Mouse (Mus musculus) forebrain, embryonic 12.5 days (tissue): ENCODE measurements around the gene Tada3. TPM values are rescaled to one million over a fixed set of nuclear protein-coding genes. Genes with fewer than 3 reads are reported as not detected.
A peak's percentile ranks its signal among the peaks of the same experiment; 100 is the strongest.
"Not testable (repeated sequence)": the region's sequence is repeated elsewhere in the genome, so short reads cannot be mapped to it uniquely, and the experiment has no call there.

Source experiments
- ATAC-seq: fragments of 200-750 bp; cut with Nextera tagmentation; 2 replicates; pipeline ENCODE4 v1.8.0; 2017; ENCODE audit warnings: moderate TSS enrichment; ENCODE audit not compliant: low FRiP score
- H3K27ac ChIP-seq: fragments of 300-500 bp; sonication (generic); 2 replicates; pipeline ENCODE4 v1.5.1; 2016; ENCODE audit warnings: mild to moderate bottlenecking
- H3K27me3 ChIP-seq: fragments of 300-500 bp; sonication (generic); 2 replicates; pipeline ENCODE4 v1.6.1; 2016; ENCODE audit warnings: mild to moderate bottlenecking
- H3K36me3 ChIP-seq: fragments of 300-500 bp; sonication (generic); replicated peaks from 2 replicates; pipeline ENCODE4 v1.6.1; 2016; ENCODE audit warnings: mild to moderate bottlenecking
- H3K4me1 ChIP-seq: fragments of 300-500 bp; sonication (generic); 2 replicates; pipeline ENCODE4 v1.6.1; 2016
- H3K4me2 ChIP-seq: fragments of 300-500 bp; sonication (generic); 2 replicates; pipeline ENCODE4 v1.6.1; 2016; ENCODE audit warnings: mild to moderate bottlenecking, moderate library complexity
- H3K4me3 ChIP-seq: fragments of 300-500 bp; sonication (generic); replicated peaks from 2 replicates; pipeline ENCODE4 v1.5.1; 2016; ENCODE audit warnings: mild to moderate bottlenecking
- H3K9ac ChIP-seq: fragments of 300-500 bp; sonication (generic); 2 replicates; pipeline ENCODE4 v1.6.1; 2016; ENCODE audit warnings: mild to moderate bottlenecking
- H3K9me3 ChIP-seq: fragments of 300-500 bp; sonication (generic); 2 replicates; pipeline ENCODE4 v1.6.1; 2016
- WGBS: fragments of 180-500 bp; shearing (Covaris S2); methylation state at CpG from one replicate; pipeline ENCODE4 v1.1.7; 2016; 5-methylcytosine and 5-hydroxymethylcytosine counted together
- microRNA-seq: library from miRNA; unstranded; fragments of <30 nt; microRNA quantifications from one replicate; pipeline ENCODE4, GENCODE M21; 2017
- polyA plus RNA-seq: library from polyadenylated mRNA; unstranded; fragments of >200 nt; fragmentation: Nextera tagmentation; extraction: Ambion mirVana; gene quantifications from 2 replicates; pipeline ENCODE4 v1.2.1, GENCODE M21; 2016

Tada3 gene
- polyA plus RNA-seq, 1 experiment from 2014 or later = 67.6 TPM

GRCm38 (mm10) chr6:113333137-113333950 lies 44.3 kb downstream of the Tada3 start:
- Histone ChIP-seq H3K27me3 (no peaks in the 10 kb centered on the region), H3K36me3 (peaks cover 63% of the 10 kb centered on the region), H3K4me3 (no peak overlapping the region), H3K4me2 (no peak overlapping the region), H3K9me3 (no peaks in the 10 kb centered on the region), H3K9ac (no peak overlapping the region), H3K27ac (peak overlapping the region; percentile 67; the same call in 1 of the 2 replicates), H3K4me1 (peaks cover 4% of the 10 kb centered on the region; the same call in 1 of the 2 replicates)
- WGBS = 70% methylated on average over 14 of the region's 14 CpGs
- peak; percentile 71 for ATAC-seq

- not testable (repeated sequence) for ATAC-seq, H3K27me3 ChIP-seq, H3K9me3 ChIP-seq, H3K9ac ChIP-seq, H3K4me1 ChIP-seq, H3K4me3 ChIP-seq, H3K4me2 ChIP-seq
- peak overlapping the region; percentile 67; the same call in 1 of the 2 replicates for H3K27ac ChIP-seq
- 81% methylated on average over 6 of the region's 6 CpGs for WGBS
- peaks cover 57% of the 10 kb centered on the region for H3K36me3 ChIP-seq
Measured at GRCm38 (mm10) chr6:113332734-113333133, 44.9 kb downstream of the Tada3 start.

GRCm38 (mm10) chr6:113331721-113332120 lies 46.0 kb downstream of the Tada3 start:
- no peak overlapping the region for H3K27ac ChIP-seq
- ATAC-seq = no peak
- H3K4me3 ChIP-seq = no peak overlapping the region
- 93% methylated on average over 11 of the region's 11 CpGs for WGBS
- peaks cover 55% of the 10 kb centered on the region for H3K36me3 ChIP-seq
- H3K4me1 ChIP-seq = peaks cover 11% of the 10 kb centered on the region
- no peak overlapping the region for H3K4me2 ChIP-seq
- no peaks in the 10 kb centered on the region for H3K9me3 ChIP-seq
- peak overlapping the region; percentile 17; the same call in 1 of the 2 replicates for H3K9ac ChIP-seq
- H3K27me3 ChIP-seq = no peaks in the 10 kb centered on the region

GRCm38 (mm10) chr6:113330547-113330946 lies 47.1 kb downstream of the Tada3 start:
- no peak for ATAC-seq
- Histone ChIP-seq H3K27ac (no peak overlapping the region), H3K4me1 (peaks cover 18% of the 10 kb centered on the region), H3K27me3 (no peaks in the 10 kb centered on the region), H3K9ac (no peak overlapping the region), H3K36me3 (peaks cover 45% of the 10 kb centered on the region), H3K4me2 (no peak overlapping the region), H3K9me3 (no peaks in the 10 kb centered on the region), H3K4me3 (no peak overlapping the region)
- WGBS = 73% methylated on average over 2 of the region's 2 CpGs

- 97% methylated on average over 1 of the region's 1 CpGs for WGBS
- Histone ChIP-seq H3K4me2 (no peak overlapping the region), H3K27me3 (no peaks in the 10 kb centered on the region), H3K4me1 (peaks cover 22% of the 10 kb centered on the region), H3K9me3 (no peaks in the 10 kb centered on the region), H3K4me3 (no peak overlapping the region), H3K9ac (no peak overlapping the region), H3K27ac (no peak overlapping the region), H3K36me3 (peaks cover 40% of the 10 kb centered on the region)
- ATAC-seq = no peak
Measured at GRCm38 (mm10) chr6:113329396-113329795, 48.3 kb downstream of the Tada3 start.

GRCm38 (mm10) chr6:113326533-113327315 lies 51.0 kb downstream of the Tada3 start, which contains the start of gene Ogg1:
Ogg1 (plus strand) TSS chr6:113326972.
- Histone ChIP-seq H3K9ac (peak within 1 kb of the TSS; percentile 78), H3K4me1 (peaks cover 18% of the 10 kb centered on the region), H3K9me3 (no peaks in the 10 kb centered on the region), H3K4me2 (peak within 1 kb of the TSS; percentile 92), H3K27me3 (no peaks in the 10 kb centered on the region), H3K27ac (peak within 1 kb of the TSS; percentile 92), H3K4me3 (peak within 1 kb of the TSS; percentile 54), H3K36me3 (peaks cover 49% of the 10 kb centered on the region)
- ATAC-seq = peak; percentile 99
- under 1% methylated on average over 52 of the region's 52 CpGs for WGBS

Small RNA genes lying within 50 kb of the gene (microRNA-seq; reads per million reads assigned to microRNA genes)
- gene Gm24387 = not detected

Other genes starting within 250 kb of the Tada3 start
- gene Lhfpl4, start 182.5 kb downstream of the Tada3 start, polyA plus RNA-seq = 30.6 and 35.4 TPM in 2 replicates
- gene Mtmr14, start 140.0 kb downstream of the Tada3 start, polyA plus RNA-seq = 46.2 and 50.0 TPM in 2 replicates
- gene Cpne9, start 95.6 kb downstream of the Tada3 start, polyA plus RNA-seq = 0.22 and 0.34 TPM in 2 replicates
- 30.6 and 34.7 TPM in 2 replicates for gene Brpf1, start 70.7 kb downstream of the Tada3 start, polyA plus RNA-seq
- 13.6 and 13.7 TPM in 2 replicates for gene Ogg1, start 50.9 kb downstream of the Tada3 start, polyA plus RNA-seq
- gene Camk1, start 33.9 kb downstream of the Tada3 start, polyA plus RNA-seq = 57.9 and 59.1 TPM in 2 replicates
- gene Arpc4, start 232 bp upstream of the Tada3 start, polyA plus RNA-seq = 327 and 333 TPM in 2 replicates
- gene Ttll3, start 11.4 kb upstream of the Tada3 start, polyA plus RNA-seq = 6.5 and 7.0 TPM in 2 replicates
- gene Rpusd3, start 41.5 kb upstream of the Tada3 start, polyA plus RNA-seq = 23.8 and 28.1 TPM in 2 replicates
- gene Cidec, start 57.9 kb upstream of the Tada3 start, polyA plus RNA-seq = not detected in 2 replicates
- 68.5 and 71.3 TPM in 2 replicates for gene Jagn1, start 64.7 kb upstream of the Tada3 start, polyA plus RNA-seq
- gene Il17re, start 80.6 kb upstream of the Tada3 start, polyA plus RNA-seq = 0.46 and 0.55 TPM in 2 replicates
- gene Il17rc, start 93.5 kb upstream of the Tada3 start, polyA plus RNA-seq = 1.6 and 2.2 TPM in 2 replicates
- 39.6 and 43.1 TPM in 2 replicates for gene Creld1, start 105.4 kb upstream of the Tada3 start, polyA plus RNA-seq
- 2.3 and 2.4 TPM in 2 replicates for gene Prrt3, start 124.0 kb upstream of the Tada3 start, polyA plus RNA-seq
- gene Emc3, start 153.8 kb upstream of the Tada3 start, polyA plus RNA-seq = 77.4 and 78.5 TPM in 2 replicates
- gene Fancd2, start 153.8 kb upstream of the Tada3 start, polyA plus RNA-seq = 15.9 and 18.8 TPM in 2 replicates
- 0.28 and 0.35 TPM in 2 replicates for gene Fancd2os, start 222.8 kb upstream of the Tada3 start, polyA plus RNA-seq
- 189 and 194 TPM in 2 replicates for gene Brk1, start 226.9 kb upstream of the Tada3 start, polyA plus RNA-seq
- 54.9 and 61.8 TPM in 2 replicates for gene Vhl, start 246.1 kb upstream of the Tada3 start, polyA plus RNA-seq